Mouse (Mus musculus) monocyte, adult 5-6 weeks (primary cell): ENCODE measurements around the gene Ube2l3. TPM values are rescaled to one million over a fixed set of nuclear protein-coding genes. Genes with fewer than 3 reads are reported as not detected.
A peak's percentile ranks its signal among the peaks of the same experiment; 100 is the strongest.

ENCODE experiments used
- ATAC-seq: fragments of 153-309, 156-312 bp; replicated peaks from 2 replicates; pipeline ENCODE4 v1.8.0; 2017; ENCODE audit warnings: mild to moderate bottlenecking; ENCODE audit not compliant: low TSS enrichment, insufficient number of reproducible peaks, severe bottlenecking, poor library complexity, low FRiP score
- total RNA-seq: library from RNA; stranded (forward); fragments of 200-1000, 200-491, 200-594 nt; gene quantifications from 3 replicates; pipeline ENCODE4 v1.2.3, GENCODE M21; 2017

The Ube2l3 gene
- total RNA-seq, 1 experiment from 2014 or later = 90.6 TPM

- ATAC-seq = peak; percentile 95
Measured at GRCm38 (mm10) chr16:17110771-17111743, 91.4 kb downstream of the Ube2l3 start, which contains the start of gene Ppil2. TSS of gene Ppil2 (minus strand) at chr16:17111257.

- ATAC-seq = no peak
Measured at GRCm38 (mm10) chr16:17104600-17104999, 97.8 kb downstream of the Ube2l3 start.

- no peak for ATAC-seq
Measured at GRCm38 (mm10) chr16:17102630-17103220, 99.7 kb downstream of the Ube2l3 start.

Other genes starting within 250 kb of the Ube2l3 start
- gene Mapk1, start 219.3 kb downstream of the Ube2l3 start, total RNA-seq = 110 to 148 TPM (median 121 TPM) in 3 replicates
- 1.1 to 10.3 TPM (median 3.9 TPM) in 3 replicates for gene Ypel1, start 133.0 kb downstream of the Ube2l3 start, total RNA-seq
- 116 to 187 TPM (median 132 TPM) in 3 replicates for gene Ppil2, start 91.4 kb downstream of the Ube2l3 start, total RNA-seq
- gene 2610318N02Rik, start 77.5 kb downstream of the Ube2l3 start, total RNA-seq = 0.53 to 2.7 TPM (median 1.5 TPM) in 3 replicates
- 39.0 to 54.2 TPM (median 52.4 TPM) in 3 replicates for gene Sdf2l1, start 70.3 kb downstream of the Ube2l3 start, total RNA-seq
- 0.96 to 1.5 TPM (median 1.2 TPM) in 3 replicates for gene Ydjc, start 58.0 kb downstream of the Ube2l3 start, total RNA-seq
- gene Ccdc116, start 55.4 kb downstream of the Ube2l3 start, total RNA-seq = 0.19 to 0.53 TPM in 2 of 3 replicates, not detected in the other
- 0.10 to 0.19 TPM in 2 of 3 replicates, not detected in the other for gene Rimbp3, start 6.0 kb upstream of the Ube2l3 start, total RNA-seq
- 2.3 to 8.0 TPM (median 7.2 TPM) in 3 replicates for gene Hic2, start 30.9 kb upstream of the Ube2l3 start, total RNA-seq
- 5.1 to 12.9 TPM (median 8.6 TPM) in 3 replicates for gene Tmem191c, start 73.4 kb upstream of the Ube2l3 start, total RNA-seq
- gene Serpind1, start 128.7 kb upstream of the Ube2l3 start, total RNA-seq = 0.19 TPM in 1 of 3 replicates, not detected in the others
- gene Snap29, start 203.3 kb upstream of the Ube2l3 start, total RNA-seq = 27.6 to 47.3 TPM (median 45.0 TPM) in 3 replicates
- gene Pi4ka, start 203.7 kb upstream of the Ube2l3 start, total RNA-seq = 37.0 to 77.2 TPM (median 57.7 TPM) in 3 replicates
- gene Crkl, start 249.3 kb upstream of the Ube2l3 start, total RNA-seq = 14.8 to 29.1 TPM (median 28.5 TPM) in 3 replicates